Mouse (Mus musculus): ENCODE data around the gene Il17rc. TPM values are rescaled to one million over a fixed set of nuclear protein-coding genes. Genes with fewer than 3 reads are reported as not detected.

Il17rc gene
- total RNA-seq, 1 experiment, result 6.2 TPM

DNA sequence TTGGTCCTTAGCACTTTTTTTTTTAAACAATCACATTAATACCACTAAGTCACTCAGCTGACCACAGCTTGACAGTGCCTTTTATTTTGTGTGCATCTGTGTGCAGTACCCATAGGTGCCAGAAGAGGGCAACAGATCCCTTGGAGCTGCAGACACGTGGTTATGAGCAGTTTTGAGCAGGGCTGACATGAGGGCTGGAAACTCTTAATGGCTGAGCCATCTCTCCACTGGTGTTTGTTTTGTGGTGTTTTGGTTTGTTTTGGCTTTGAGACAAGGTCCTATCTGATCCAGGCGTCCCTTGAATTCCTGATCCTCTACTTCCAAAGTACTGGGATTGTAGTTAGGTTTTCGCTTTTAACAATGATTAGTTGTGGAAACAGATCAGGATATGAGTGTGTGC is 43.8 kb upstream of the Il17rc start:
- Histone ChIP-seq H3K36me3 (ENCODE audit: control insufficient read depth, insufficient read depth, low read length, poor library complexity, severe bottlenecking) (no peaks in the 10 kb centered on the region), H3K27ac (ENCODE audit: insufficient read depth, low read depth, low read length, poor library complexity, severe bottlenecking) (no peak overlapping the region), H3K4me3 (ENCODE audit: insufficient read depth in 1 of 2, low read depth in 1 of 2, low read length in 2 of 2, poor library complexity in 1 of 2, severe bottlenecking in 1 of 2) (no peak overlapping the region), H3K9ac (ENCODE audit: insufficient read depth, low read depth, low read length, poor library complexity, severe bottlenecking) (no peak overlapping the region), H3K4me1 (ENCODE audit: control insufficient read depth in 2 of 2, insufficient read depth in 2 of 2, low read length in 2 of 2, poor library complexity in 1 of 2) (0 out of 4 replicates have a peak, but pooled peaks cover 0 to 2% of the 10 kb centered on the region in 2 experiments), H3K9me3 (ENCODE audit: control insufficient read depth, insufficient read depth, low read depth, low read length) (no peaks in the 10 kb centered on the region)
- TF ChIP-seq HCFC1 (IDR thresholded peaks at IDR 0.05; ENCODE audit: borderline replicate concordance, insufficient read depth, low read length) (no peak), ZC3H11A (IDR thresholded peaks at IDR 0.05; ENCODE audit: borderline replicate concordance, low read depth, low read length) (no peak; the same call in 1 of the 2 replicates), CHD2 (IDR thresholded peaks at IDR 0.05; ENCODE audit: low read depth, low read length) (no peak), MAFK (IDR thresholded peaks at IDR 0.05; ENCODE audit: insufficient read depth, low read depth, low read length) (no peak), ZNF384 (IDR thresholded peaks at IDR 0.05; ENCODE audit: low read depth, low read length) (no peak)
- peak; percentile 82 for DNase-seq (ENCODE audit: low read depth, low spot score)
- in situ Hi-C loops (cut with MboI; ENCODE audit: low sequenced_read_pairs in 2 of 2, unreplicated experiment in 2 of 2), result no loop called here

DNA sequence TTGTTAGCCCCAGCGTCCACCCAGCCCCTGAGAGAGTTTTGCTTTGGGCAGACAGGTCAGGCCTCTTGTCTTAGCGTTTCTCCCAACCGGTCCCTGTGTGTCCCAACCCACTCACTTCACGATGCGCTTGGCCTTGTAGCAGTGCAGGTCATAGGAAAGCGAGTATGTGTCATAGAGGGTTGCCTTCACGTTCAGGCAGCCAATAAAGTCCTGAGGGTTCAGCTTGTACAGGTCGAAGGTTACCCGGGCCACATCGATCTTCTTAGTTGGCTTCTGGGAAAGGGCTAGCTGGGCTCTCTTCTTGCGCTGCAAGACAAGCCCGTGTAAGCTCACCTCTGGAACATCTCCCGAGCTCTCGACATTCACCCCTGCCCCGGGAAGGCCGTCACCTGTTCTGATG is 43.2 kb upstream of the Il17rc start:
- Histone ChIP-seq H3K4me1 (ENCODE audit: control insufficient read depth in 2 of 2, insufficient read depth in 2 of 2, low read length in 2 of 2, poor library complexity in 1 of 2) (0 out of 4 replicates have a peak, but pooled peaks cover 0 to 2% of the 10 kb centered on the region in 2 experiments), H3K36me3 (ENCODE audit: control insufficient read depth, insufficient read depth, low read length, poor library complexity, severe bottlenecking) (no peaks in the 10 kb centered on the region), H3K4me3 (ENCODE audit: insufficient read depth in 1 of 2, low read depth in 1 of 2, low read length in 2 of 2, poor library complexity in 1 of 2, severe bottlenecking in 1 of 2) (no peak overlapping the region), H3K27ac (ENCODE audit: insufficient read depth, low read depth, low read length, poor library complexity, severe bottlenecking) (no peak overlapping the region), H3K9ac (ENCODE audit: insufficient read depth, low read depth, low read length, poor library complexity, severe bottlenecking) (no peak overlapping the region), H3K9me3 (ENCODE audit: control insufficient read depth, insufficient read depth, low read depth, low read length) (no peaks in the 10 kb centered on the region)
- in situ Hi-C loops (cut with MboI; ENCODE audit: low sequenced_read_pairs in 2 of 2, unreplicated experiment in 2 of 2), result no loop called here
- no peak for DNase-seq (ENCODE audit: low read depth, low spot score)
- no peak for TF ChIP-seq ZNF384 (IDR thresholded peaks at IDR 0.05; ENCODE audit: low read depth, low read length)
- no peak for TF ChIP-seq CHD2 (IDR thresholded peaks at IDR 0.05; ENCODE audit: low read depth, low read length)
- TF ChIP-seq MAFK (IDR thresholded peaks at IDR 0.05; ENCODE audit: insufficient read depth, low read depth, low read length), result no peak
- TF ChIP-seq HCFC1 (IDR thresholded peaks at IDR 0.05; ENCODE audit: borderline replicate concordance, insufficient read depth, low read length), result no peak
- TF ChIP-seq ZC3H11A (IDR thresholded peaks at IDR 0.05; ENCODE audit: borderline replicate concordance, low read depth, low read length), result no peak

DNA sequence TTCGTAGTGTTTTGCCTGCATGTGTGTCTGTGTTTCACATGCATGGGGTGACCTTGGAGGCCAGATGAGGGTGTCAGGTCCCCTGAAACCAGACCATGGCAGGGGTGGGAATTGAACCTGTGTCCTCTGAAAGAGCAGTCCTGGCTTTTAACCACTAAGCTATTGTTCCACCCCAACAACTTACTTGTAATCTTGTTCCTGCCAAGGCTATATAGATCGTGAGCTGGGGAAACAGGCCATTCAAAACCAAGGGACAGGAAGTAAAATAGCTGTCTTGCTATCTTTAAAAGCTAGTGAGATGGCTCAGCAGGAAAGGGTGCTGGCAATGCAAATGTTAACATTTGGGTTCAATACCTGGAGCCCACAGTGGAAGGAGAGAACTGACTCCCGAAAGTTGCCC is 41.3 kb upstream of the Il17rc start:
- Histone ChIP-seq H3K36me3 (ENCODE audit: control insufficient read depth, insufficient read depth, low read length, poor library complexity, severe bottlenecking) (no peaks in the 10 kb centered on the region), H3K9me3 (ENCODE audit: control insufficient read depth, insufficient read depth, low read depth, low read length) (no peaks in the 10 kb centered on the region), H3K4me3 (ENCODE audit: insufficient read depth in 1 of 2, low read depth in 1 of 2, low read length in 2 of 2, poor library complexity in 1 of 2, severe bottlenecking in 1 of 2) (no peak overlapping the region), H3K27ac (ENCODE audit: insufficient read depth, low read depth, low read length, poor library complexity, severe bottlenecking) (no peak overlapping the region), H3K4me1 (ENCODE audit: control insufficient read depth in 2 of 2, insufficient read depth in 2 of 2, low read length in 2 of 2, poor library complexity in 1 of 2) (0 out of 4 replicates have a peak, but pooled peaks cover 0 to 2% of the 10 kb centered on the region in 2 experiments), H3K9ac (ENCODE audit: insufficient read depth, low read depth, low read length, poor library complexity, severe bottlenecking) (no peak overlapping the region)
- no peak for TF ChIP-seq HCFC1 (IDR thresholded peaks at IDR 0.05; ENCODE audit: borderline replicate concordance, insufficient read depth, low read length)
- TF ChIP-seq ZNF384 (IDR thresholded peaks at IDR 0.05; ENCODE audit: low read depth, low read length), result no peak
- TF ChIP-seq MAFK (IDR thresholded peaks at IDR 0.05; ENCODE audit: insufficient read depth, low read depth, low read length), result no peak
- no peak for TF ChIP-seq CHD2 (IDR thresholded peaks at IDR 0.05; ENCODE audit: low read depth, low read length)
- no peak for TF ChIP-seq ZC3H11A (IDR thresholded peaks at IDR 0.05; ENCODE audit: borderline replicate concordance, low read depth, low read length)
- DNase-seq (ENCODE audit: low read depth, low spot score), result no peak
- in situ Hi-C loops (cut with MboI; ENCODE audit: low sequenced_read_pairs in 2 of 2, unreplicated experiment in 2 of 2), result no loop called here

DNA sequence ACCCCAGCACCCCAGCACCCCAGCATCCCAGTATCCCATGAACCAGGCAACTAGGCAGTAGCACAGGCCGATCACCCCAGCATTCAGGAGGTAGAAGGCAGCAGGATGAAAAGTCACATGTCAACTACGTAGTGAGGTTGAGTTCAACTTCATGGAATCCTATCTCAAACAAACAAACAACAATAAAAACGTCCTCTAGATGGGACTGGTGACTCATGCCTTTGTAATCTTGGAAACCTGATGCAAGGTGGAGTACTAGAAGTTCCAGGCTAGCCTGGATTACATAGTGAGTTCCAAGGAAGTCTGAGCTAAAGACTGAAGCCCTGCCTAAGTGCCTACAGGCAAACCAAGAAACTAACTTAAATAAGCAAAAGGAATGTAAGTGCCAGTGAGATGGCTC is 40.4 kb upstream of the Il17rc start:
- H3K9ac ChIP-seq (ENCODE audit: insufficient read depth, low read depth, low read length, poor library complexity, severe bottlenecking), result no peak overlapping the region
- H3K4me3 ChIP-seq (ENCODE audit: insufficient read depth in 1 of 2, low read depth in 1 of 2, low read length in 2 of 2, poor library complexity in 1 of 2, severe bottlenecking in 1 of 2), result no peak overlapping the region
- TF ChIP-seq ZC3H11A (IDR thresholded peaks at IDR 0.05; ENCODE audit: borderline replicate concordance, low read depth, low read length), result no peak
- no peak for TF ChIP-seq MAFK (IDR thresholded peaks at IDR 0.05; ENCODE audit: insufficient read depth, low read depth, low read length)
- no peak for TF ChIP-seq HCFC1 (IDR thresholded peaks at IDR 0.05; ENCODE audit: borderline replicate concordance, insufficient read depth, low read length)
- no peak for TF ChIP-seq ZNF384 (IDR thresholded peaks at IDR 0.05; ENCODE audit: low read depth, low read length)
- TF ChIP-seq CHD2 (IDR thresholded peaks at IDR 0.05; ENCODE audit: low read depth, low read length), result no peak
- no peak for DNase-seq (ENCODE audit: low read depth, low spot score)
- in situ Hi-C loops (cut with MboI; ENCODE audit: low sequenced_read_pairs in 2 of 2, unreplicated experiment in 2 of 2), result no loop called here
- H3K4me1 ChIP-seq (ENCODE audit: control insufficient read depth in 2 of 2, insufficient read depth in 2 of 2, low read length in 2 of 2, poor library complexity in 1 of 2), result 0 out of 4 replicates have a peak, but pooled peaks cover 0 to 2% of the 10 kb centered on the region in 2 experiments
- H3K27ac ChIP-seq (ENCODE audit: insufficient read depth, low read depth, low read length, poor library complexity, severe bottlenecking), result no peak overlapping the region
- no peaks in the 10 kb centered on the region for H3K36me3 ChIP-seq (ENCODE audit: control insufficient read depth, insufficient read depth, low read length, poor library complexity, severe bottlenecking)
- no peaks in the 10 kb centered on the region for H3K9me3 ChIP-seq (ENCODE audit: control insufficient read depth, insufficient read depth, low read depth, low read length)

Data from ES-E14 (cell line).